Mouse (Mus musculus) spleen, adult 10 weeks (tissue): ENCODE results near the gene Pknox2. TPM values are rescaled to one million over a fixed set of nuclear protein-coding genes. Genes with fewer than 3 reads are reported as not detected.

Experiments used
- polyA plus RNA-seq: library from polyadenylated mRNA; stranded (reverse); fragments of 350-450 nt; fragmentation: Illumina TruSeq; extraction: RNeasy Lipid Tissue Mini Kit (QIAGEN cat#74804); gene quantifications from one replicate; pipeline ENCODE4 v1.2.3, GENCODE M21; 2015; ENCODE audit warnings: low replicate concordance; ENCODE audit not compliant: insufficient read depth

Pknox2 gene
- polyA plus RNA-seq = 3.1 TPM

GRCm38 (mm10) chr9:37147359-37147685 is at the start of gene Pknox2:
TSS of gene Pknox2 (minus strand) at chr9:37147407.

Other genes starting within 250 kb of the Pknox2 start
- 3.7 TPM for gene Tmem218, start 60.8 kb upstream of the Pknox2 start, polyA plus RNA-seq
- 26.9 TPM for gene Slc37a2, start 108.3 kb upstream of the Pknox2 start, polyA plus RNA-seq
- gene Ccdc15, start 201.0 kb upstream of the Pknox2 start, polyA plus RNA-seq = 8.6 TPM
- not detected for gene Hepacam, start 219.9 kb upstream of the Pknox2 start, polyA plus RNA-seq